Mouse (Mus musculus) ES-Bruce4 (cell line): ENCODE results near the gene Gm26661. TPM values are rescaled to one million over a fixed set of nuclear protein-coding genes. Genes with fewer than 3 reads are reported as not detected.

ENCODE experiments used
- H3K27ac ChIP-seq: 2 replicates; pipeline ENCODE4 v1.5.1; 2012; ENCODE audit warnings: low read length, inconsistent platforms; ENCODE audit not compliant: insufficient read depth
- H3K27me3 ChIP-seq: 2 replicates; pipeline ENCODE4 v1.6.1; 2012; ENCODE audit warnings: mild to moderate bottlenecking, low read length, inconsistent platforms; ENCODE audit not compliant: control insufficient read depth, poor library complexity, insufficient read depth, severe bottlenecking
- H3K36me3 ChIP-seq: 2 replicates; pipeline ENCODE4 v1.6.1; 2012; ENCODE audit warnings: inconsistent platforms, mild to moderate bottlenecking, low read length, moderate library complexity; ENCODE audit not compliant: control insufficient read depth, poor library complexity, insufficient read depth, severe bottlenecking
- H3K4me1 ChIP-seq: one replicate; pipeline ENCODE4 v1.8.1; 2011; ENCODE audit warnings: low read length; ENCODE audit not compliant: control insufficient read depth, insufficient read depth
- H3K4me3 ChIP-seq: 2 replicates; pipeline ENCODE4 v1.5.1; 2011; ENCODE audit warnings: low read depth, mild to moderate bottlenecking, low read length
- H3K9ac ChIP-seq: 2 replicates; pipeline ENCODE4 v1.6.1; 2012; ENCODE audit warnings: low read depth, mild to moderate bottlenecking, inconsistent platforms; ENCODE audit not compliant: poor library complexity, severe bottlenecking
- H3K9me3 ChIP-seq: replicated peaks from 2 replicates; pipeline ENCODE4 v1.6.1; 2012; ENCODE audit warnings: mild to moderate bottlenecking, low read length, inconsistent platforms; ENCODE audit not compliant: control insufficient read depth, poor library complexity, insufficient read depth, severe bottlenecking
- CTCF ChIP-seq: IDR thresholded peaks from one replicate; pipeline ENCODE4 v1.8.1; 2011; ENCODE audit warnings: low read depth, low read length
- EP300 ChIP-seq: IDR thresholded peaks from 2 replicates; pipeline ENCODE4 v1.6.1; 2011; ENCODE audit warnings: low read depth, low read length; ENCODE audit not compliant: insufficient read depth
- POLR2A ChIP-seq: IDR thresholded peaks from one replicate; pipeline ENCODE4 v1.8.1; 2011; ENCODE audit warnings: low read length; ENCODE audit not compliant: insufficient read depth
- polyA plus RNA-seq: library from polyadenylated mRNA; stranded (reverse); fragments of >200 nt; gene quantifications from 2 replicates; pipeline ENCODE4 v1.2.4, GENCODE M21; 2011; ENCODE audit warnings: low read depth; ENCODE audit not compliant: missing spikeins, insufficient read depth, insufficient read length

Gene Gm26661
- polyA plus RNA-seq, 1 experiment, result not detected

GRCm38 (mm10) chr14:7803874-7804557 lies 12.6 kb downstream of the Gm26661 start:
- H3K27me3 ChIP-seq, result no peaks in the 10 kb centered on the region
- no peak overlapping the region for H3K4me3 ChIP-seq
- no peak for TF ChIP-seq CTCF
- no peak for TF ChIP-seq POLR2A
- TF ChIP-seq EP300, result no peak
- H3K27ac ChIP-seq, result no peak overlapping the region
- H3K36me3 ChIP-seq, result no peaks in the 10 kb centered on the region
- peaks cover 13% of the 10 kb centered on the region for H3K9me3 ChIP-seq
- peaks cover 5% of the 10 kb centered on the region for H3K4me1 ChIP-seq
- no peak overlapping the region for H3K9ac ChIP-seq

- Histone ChIP-seq H3K36me3 (no peaks in the 10 kb centered on the region), H3K9ac (no peak overlapping the region), H3K27ac (no peak overlapping the region), H3K9me3 (peaks cover 13% of the 10 kb centered on the region), H3K4me1 (peaks cover 6% of the 10 kb centered on the region), H3K27me3 (no peaks in the 10 kb centered on the region), H3K4me3 (no peak overlapping the region)
- no peak for TF ChIP-seq EP300
- TF ChIP-seq CTCF, result no peak
- TF ChIP-seq POLR2A, result no peak
Observed at GRCm38 (mm10) chr14:7804558-7804905, 13.1 kb downstream of the Gm26661 start.

- Histone ChIP-seq H3K36me3 (no peaks in the 10 kb centered on the region), H3K27ac (peak overlapping the region; percentile 45; the same call in 1 of the 2 replicates), H3K9ac (no peak overlapping the region), H3K9me3 (0 out of 2 replicates have a peak, but pooled peaks cover 6% of the 10 kb centered on the region), H3K4me3 (no peak overlapping the region), H3K27me3 (no peaks in the 10 kb centered on the region), H3K4me1 (peaks cover 7% of the 10 kb centered on the region)
- no peak for TF ChIP-seq POLR2A
- no peak for TF ChIP-seq CTCF
- no peak for TF ChIP-seq EP300
Observed at GRCm38 (mm10) chr14:7807711-7808110, 16.3 kb downstream of the Gm26661 start.

- Histone ChIP-seq H3K4me1 (peaks cover 7% of the 10 kb centered on the region), H3K27me3 (no peaks in the 10 kb centered on the region), H3K9ac (0 out of 2 replicates have a peak overlapping the region, but pooled peaks have one; percentile 27), H3K27ac (peak overlapping the region; percentile 94), H3K36me3 (no peaks in the 10 kb centered on the region), H3K9me3 (0 out of 2 replicates have a peak, but pooled peaks cover 6% of the 10 kb centered on the region), H3K4me3 (no peak overlapping the region)
- TF ChIP-seq CTCF (no peak), POLR2A (no peak), EP300 (no peak)
Observed at GRCm38 (mm10) chr14:7808501-7808981, 17.2 kb downstream of the Gm26661 start.

- Histone ChIP-seq H3K27ac (peak overlapping the region; percentile 94), H3K9ac (0 out of 2 replicates have a peak overlapping the region, but pooled peaks have one; percentile 27), H3K9me3 (0 out of 2 replicates have a peak, but pooled peaks cover 6% of the 10 kb centered on the region), H3K27me3 (no peaks in the 10 kb centered on the region), H3K36me3 (no peaks in the 10 kb centered on the region), H3K4me1 (peaks cover 7% of the 10 kb centered on the region), H3K4me3 (no peak overlapping the region)
- TF ChIP-seq EP300, result peak; percentile 78
- TF ChIP-seq POLR2A, result no peak
- TF ChIP-seq CTCF, result no peak
Observed at GRCm38 (mm10) chr14:7809043-7809955, 17.9 kb downstream of the Gm26661 start.
